Mouse (Mus musculus) CH12.LX (cell line): ENCODE measurements around the gene Cnpy3.

Source experiments
- CHD2 ChIP-seq: IDR thresholded peaks from 2 replicates; pipeline ENCODE4 v1.6.1; 2011; ENCODE audit warnings: low read length, improper control_type of control experiment
- CTCF ChIP-seq, 2 experiments: IDR thresholded peaks in 1 of 2; conservative IDR thresholded peaks in 1 of 2; 2 replicates each; pipeline ENCODE4 v1.5.1; 2011 to 2012; ENCODE audit warnings: low read depth in 2 of 2, low read length in 2 of 2, improper control_type of control experiment in 1 of 2, inconsistent platforms in 1 of 2, mild to moderate bottlenecking in 1 of 2, moderate library complexity in 1 of 2
- E2F4 ChIP-seq: IDR thresholded peaks from 2 replicates; pipeline ENCODE4 v1.6.1; 2011; ENCODE audit warnings: low read depth, low read length, improper control_type of control experiment; ENCODE audit not compliant: insufficient replicate concordance
- EP300 ChIP-seq: IDR thresholded peaks from 2 replicates; pipeline ENCODE4 v1.6.1; 2011; ENCODE audit warnings: low read length, improper control_type of control experiment
- ETS1 ChIP-seq: conservative IDR thresholded peaks from 2 replicates; pipeline ENCODE4 v1.6.1; 2012; ENCODE audit warnings: low read depth, mild to moderate bottlenecking, inconsistent platforms, low read length, improper control_type of control experiment, moderate library complexity
- MAZ ChIP-seq: IDR thresholded peaks from 2 replicates; pipeline ENCODE4 v1.6.1; 2012; ENCODE audit warnings: low read depth, mild to moderate bottlenecking, inconsistent platforms, low read length, improper control_type of control experiment, moderate library complexity
- NRF1 ChIP-seq: IDR thresholded peaks from 2 replicates; pipeline ENCODE4 v1.6.1; 2014; ENCODE audit warnings: low read depth, mild to moderate bottlenecking, inconsistent platforms, low read length, improper control_type of control experiment, moderate library complexity
- TBP ChIP-seq: conservative IDR thresholded peaks from 2 replicates; pipeline ENCODE4 v1.6.1; 2011; ENCODE audit warnings: low read depth, low read length, improper control_type of control experiment
- UBTF ChIP-seq: IDR thresholded peaks from 2 replicates; pipeline ENCODE4 v1.6.1; 2012; ENCODE audit warnings: low read depth, mild to moderate bottlenecking, inconsistent platforms, low read length, improper control_type of control experiment, moderate library complexity
- ZC3H11A ChIP-seq: IDR thresholded peaks from 2 replicates; pipeline ENCODE4 v1.6.1; 2012; ENCODE audit warnings: low read depth, mild to moderate bottlenecking, inconsistent platforms, low read length, improper control_type of control experiment

DNA sequence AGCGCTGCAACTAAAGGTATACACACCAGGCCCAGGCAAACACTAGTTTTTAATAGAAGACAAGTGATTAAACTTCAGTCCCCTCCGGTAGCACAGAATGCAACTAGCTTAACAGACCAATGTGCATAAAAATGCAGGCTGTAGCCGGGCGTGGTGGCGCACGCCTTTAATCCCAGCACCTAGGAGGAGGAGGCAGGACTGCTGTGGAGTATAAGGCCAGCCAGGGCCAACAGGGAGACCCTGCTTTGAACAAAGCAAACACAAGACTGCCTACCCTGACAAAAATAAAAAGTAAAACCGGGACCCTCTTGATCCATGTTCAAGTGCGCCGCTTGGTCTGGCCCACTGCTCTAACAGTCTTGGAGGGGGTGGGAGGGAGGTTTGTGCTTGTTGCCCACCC lies 23.1 kb upstream of the Cnpy3 start:
- no peak for TF ChIP-seq CHD2
- TF ChIP-seq CTCF (conservative IDR thresholded peaks at IDR 0.05 in 1 of 2, IDR thresholded peaks at IDR 0.05 in 1 of 2; ENCODE audit: low read depth in 2 of 2, low read length in 2 of 2) = no peak
- no peak for TF ChIP-seq NRF1
- TF ChIP-seq MAZ = no peak
- TF ChIP-seq E2F4 = no peak
- no peak for TF ChIP-seq UBTF
- TF ChIP-seq ETS1 = no peak
- TF ChIP-seq ZC3H11A = no peak
- TF ChIP-seq TBP = no peak
- TF ChIP-seq EP300 = no peak
